Mouse (Mus musculus): Measurements from ENCODE around the gene Tmem216.
A peak's percentile ranks its signal among the peaks of the same experiment; 100 is the strongest.
"Not testable (repeated sequence)": the region's sequence is repeated elsewhere in the genome, so short reads cannot be mapped to it uniquely, and the experiment has no call there.

Gene Tmem216

GRCm38 (mm10) chr19:10564278-10564677, 8.2 kb upstream of the Tmem216 start:
- no peak for DNase-seq

- DNase-seq = no peak
Measured at GRCm38 (mm10) chr19:10562351-10562750, 6.3 kb upstream of the Tmem216 start.

GRCm38 (mm10) chr19:10561558-10562314, 5.7 kb upstream of the Tmem216 start:
- no peak for DNase-seq

- DNase-seq = no peak
Measured at GRCm38 (mm10) chr19:10560108-10560507, 4.1 kb upstream of the Tmem216 start.

GRCm38 (mm10) chr19:10557837-10558375, 1.9 kb upstream of the Tmem216 start:
- DNase-seq = not testable (repeated sequence)

GRCm38 (mm10) chr19:10557430-10557829, 1.4 kb upstream of the Tmem216 start:
- no peak for DNase-seq

- DNase-seq = no peak
Measured at GRCm38 (mm10) chr19:10557001-10557400, 963 bp upstream of the Tmem216 start.

- DNase-seq = no peak
Measured at GRCm38 (mm10) chr19:10539454-10539853, 16.6 kb downstream of the Tmem216 start.

- DNase-seq = no peak
Measured at GRCm38 (mm10) chr19:10530082-10530481, 26.0 kb downstream of the Tmem216 start.

- DNase-seq = no peak
Measured at GRCm38 (mm10) chr19:10525910-10526309, 30.1 kb downstream of the Tmem216 start, which contains the start of gene Sdhaf2. Sdhaf2 (minus strand) TSS chr19:10526142.

GRCm38 (mm10) chr19:10525106-10525901, 30.7 kb downstream of the Tmem216 start, which contains the start of gene Cpsf7:
Cpsf7 (plus strand) TSS chr19:10525266.
- DNase-seq = peak; percentile 86 to 91

GRCm38 (mm10) chr19:10524784-10525105, 31.3 kb downstream of the Tmem216 start:
- DNase-seq = no peak

- DNase-seq = no peak
Measured at GRCm38 (mm10) chr19:10523483-10524080, 32.5 kb downstream of the Tmem216 start.

GRCm38 (mm10) chr19:10521926-10522325, 34.1 kb downstream of the Tmem216 start:
- DNase-seq = no peak

- no peak for DNase-seq
Measured at GRCm38 (mm10) chr19:10520355-10520754, 35.7 kb downstream of the Tmem216 start.

GRCm38 (mm10) chr19:10510759-10511330, 45.2 kb downstream of the Tmem216 start:
- no peak for DNase-seq

- DNase-seq = peak; percentile 23 to 33
Measured at GRCm38 (mm10) chr19:10502571-10502970, 53.5 kb downstream of the Tmem216 start.

GRCm38 (mm10) chr19:10500581-10500980, 55.5 kb downstream of the Tmem216 start:
- DNase-seq = no peak

GRCm38 (mm10) chr19:10497512-10498160, 58.4 kb downstream of the Tmem216 start:
- DNase-seq = no peak

- no peak for DNase-seq
Measured at GRCm38 (mm10) chr19:10496976-10497375, 59.1 kb downstream of the Tmem216 start.

GRCm38 (mm10) chr19:10495670-10496069, 60.4 kb downstream of the Tmem216 start:
- no peak for DNase-seq

- DNase-seq = peak; percentile 8 to 12
Measured at GRCm38 (mm10) chr19:10486264-10486738, 69.7 kb downstream of the Tmem216 start.
